Mouse (Mus musculus) kidney, adult 2 months (tissue): Measurements from ENCODE around the gene Rnf145.

Experiments used
- CTCF ChIP-seq: fragments of 200-500 bp; conservative IDR thresholded peaks from 2 replicates; pipeline ENCODE4 v1.5.1; 2011; ENCODE audit warnings: low read depth, mild to moderate bottlenecking, control low read depth, low read length, moderate library complexity, mixed read lengths; ENCODE audit not compliant: insufficient read depth, insufficient read length
- POLR2A ChIP-seq: fragments of 200-500 bp; IDR thresholded peaks from one replicate; pipeline ENCODE4 v1.6.1; 2011; ENCODE audit warnings: low read depth, low read length, control low read depth

DNA sequence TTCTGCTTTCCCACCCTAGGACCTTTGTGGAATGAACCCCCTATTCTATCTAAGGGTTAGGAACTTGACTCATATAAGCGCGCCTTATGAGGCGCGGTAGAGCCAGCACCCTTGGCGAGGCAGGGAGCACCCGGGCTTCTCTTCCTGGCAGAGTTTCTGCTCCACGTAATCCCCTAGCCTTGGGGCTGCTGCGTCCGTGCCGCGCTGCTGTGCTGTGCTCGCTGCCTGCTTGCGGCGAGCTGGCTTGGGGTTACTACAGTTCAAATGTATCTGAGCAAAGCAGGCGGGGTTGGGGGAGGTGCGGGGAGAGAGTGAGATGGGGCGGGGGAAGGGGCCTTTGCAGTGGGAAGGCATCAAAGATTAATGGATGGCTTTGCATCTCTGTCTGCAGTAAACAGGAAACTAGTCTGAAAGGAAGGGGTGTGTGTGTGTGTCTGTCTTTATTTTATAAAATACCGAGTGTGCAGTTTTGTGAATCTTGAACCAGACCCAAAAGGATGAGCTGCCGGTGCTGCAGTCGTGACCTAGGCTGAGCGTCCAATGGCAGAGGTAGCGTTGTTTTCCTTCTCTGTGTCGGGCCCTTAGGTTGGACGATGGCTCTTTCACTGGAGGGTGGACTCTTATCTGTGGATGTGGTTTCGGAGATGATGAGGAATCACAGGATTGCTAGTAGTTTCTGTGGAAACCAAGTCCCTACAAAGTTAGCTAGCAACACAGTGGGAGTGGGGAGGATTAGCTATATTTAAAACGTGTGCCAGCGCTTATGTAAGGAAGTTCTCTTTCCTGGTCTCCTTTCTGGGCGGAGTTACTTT is 1.4 kb downstream of the Rnf145 start:
- TF ChIP-seq POLR2A (no peak), CTCF (no peak)
